Mouse (Mus musculus) neural tube, embryonic 14.5 days (tissue): ENCODE data around the gene Gm40193. TPM values are rescaled to one million over a fixed set of nuclear protein-coding genes. Genes with fewer than 3 reads are reported as not detected.
"Not testable (repeated sequence)": the region's sequence is repeated elsewhere in the genome, so short reads cannot be mapped to it uniquely, and the experiment has no call there.

Experiments
- ATAC-seq: fragments of 200-750 bp; cut with Nextera tagmentation; 2 replicates; pipeline ENCODE4 v1.8.0; 2017; ENCODE audit warnings: low read depth, mild to moderate bottlenecking, moderate TSS enrichment, moderate library complexity
- H3K27ac ChIP-seq: fragments of 300-500 bp; sonication (generic); 2 replicates; pipeline ENCODE4 v1.5.1; 2014; ENCODE audit warnings: low read depth, mild to moderate bottlenecking, control low read depth, low read length, moderate library complexity, mixed read lengths
- H3K27me3 ChIP-seq: fragments of 300-500 bp; sonication (generic); 2 replicates; pipeline ENCODE4 v1.6.1; 2014; ENCODE audit warnings: low read length; ENCODE audit not compliant: control insufficient read depth, insufficient read depth
- H3K36me3 ChIP-seq: fragments of 300-500 bp; sonication (generic); 2 replicates; pipeline ENCODE4 v1.6.1; 2014; ENCODE audit warnings: low read length, mixed read lengths; ENCODE audit not compliant: control insufficient read depth, insufficient read depth
- H3K4me1 ChIP-seq: fragments of 300-500 bp; sonication (generic); 2 replicates; pipeline ENCODE4 v1.6.1; 2014; ENCODE audit warnings: low read length; ENCODE audit not compliant: control insufficient read depth, insufficient read depth
- H3K4me2 ChIP-seq: fragments of 300-500 bp; sonication (generic); 2 replicates; pipeline ENCODE4 v1.6.1; 2014; ENCODE audit warnings: mild to moderate bottlenecking, low read depth, low read length, control low read depth
- H3K4me3 ChIP-seq: fragments of 300-500 bp; sonication (generic); 2 replicates; pipeline ENCODE4 v1.5.1; 2014; ENCODE audit warnings: low read depth, low read length, control low read depth, mixed read lengths
- H3K9ac ChIP-seq: fragments of 300-500 bp; sonication (generic); replicated peaks from 2 replicates; pipeline ENCODE4 v1.6.1; 2014; ENCODE audit warnings: low read depth, mild to moderate bottlenecking, control low read depth, low read length, mixed read lengths
- H3K9me3 ChIP-seq: fragments of 300-500 bp; sonication (generic); 2 replicates; pipeline ENCODE4 v1.6.1; 2016; ENCODE audit warnings: low read length; ENCODE audit not compliant: control insufficient read depth
- WGBS: fragments of 180-500 bp; shearing (Covaris S2); extraction: QIAGEN DNeasy Blood & Tissue Kit; methylation state at CpG from one replicate; pipeline ENCODE4 v1.1.7; 2014; 5-methylcytosine and 5-hydroxymethylcytosine counted together
- polyA plus RNA-seq: library from polyadenylated mRNA; unstranded; fragments of >200 nt; fragmentation: Nextera tagmentation; extraction: Ambion mirVana; gene quantifications from 2 replicates; pipeline ENCODE4 v1.2.1, GENCODE M21; 2014

Gm40193 gene
- polyA plus RNA-seq, 1 experiment from 2014 or later: not detected

GRCm38 (mm10) chr11:70528610-70529009, 4.1 kb downstream of the Gm40193 start:
- H3K4me2 ChIP-seq: no peak overlapping the region
- no peak overlapping the region for H3K27ac ChIP-seq
- peaks cover 19% of the 10 kb centered on the region for H3K36me3 ChIP-seq
- H3K27me3 ChIP-seq: no peaks in the 10 kb centered on the region
- H3K4me3 ChIP-seq: no peak overlapping the region
- H3K9me3 ChIP-seq: no peaks in the 10 kb centered on the region
- peaks cover 8% of the 10 kb centered on the region for H3K4me1 ChIP-seq
- ATAC-seq: no peak
- 87% methylated on average over 7 of the region's 7 CpGs for WGBS
- no peak overlapping the region for H3K9ac ChIP-seq

GRCm38 (mm10) chr11:70526211-70526610, 6.5 kb downstream of the Gm40193 start:
- Histone ChIP-seq H3K36me3 (peaks cover 19% of the 10 kb centered on the region), H3K27me3 (no peaks in the 10 kb centered on the region), H3K9ac (no peak overlapping the region), H3K27ac (no peak overlapping the region), H3K4me1 (peaks cover 8% of the 10 kb centered on the region), H3K4me2 (peak overlapping the region; percentile 75), H3K9me3 (no peaks in the 10 kb centered on the region), H3K4me3 (peak overlapping the region; percentile 58)
- WGBS: 85% methylated on average over 12 of the region's 12 CpGs
- ATAC-seq: no peak

- 0 out of 2 replicates have a peak overlapping the region, but pooled peaks have one; percentile 57 for H3K27ac ChIP-seq
- H3K27me3 ChIP-seq: no peaks in the 10 kb centered on the region
- 3% methylated on average over 12 of the region's 12 CpGs for WGBS
- H3K4me1 ChIP-seq: peaks cover 8% of the 10 kb centered on the region
- H3K36me3 ChIP-seq: peaks cover 19% of the 10 kb centered on the region
- ATAC-seq: peak; percentile 49; the same call in 1 of the 2 replicates
- peak overlapping the region; percentile 59 for H3K9ac ChIP-seq
- no peaks in the 10 kb centered on the region for H3K9me3 ChIP-seq
- peak overlapping the region; percentile 58 for H3K4me3 ChIP-seq
- H3K4me2 ChIP-seq: peak overlapping the region; percentile 75
These were observed 7.0 kb downstream of the Gm40193 start for GRCm38 (mm10) chr11:70525726-70526125.

GRCm38 (mm10) chr11:70525184-70525678, 7.5 kb downstream of the Gm40193 start, which contains the start of gene Psmb6:
Gene Psmb6 (plus strand): TSS chr11:70525367.
- ATAC-seq: peak; percentile 94
- Histone ChIP-seq H3K9me3 (no peaks in the 10 kb centered on the region), H3K36me3 (peaks cover 19% of the 10 kb centered on the region), H3K4me1 (peaks cover 8% of the 10 kb centered on the region), H3K4me2 (peak within 1 kb of the TSS; percentile 75), H3K4me3 (peak within 1 kb of the TSS; percentile 58), H3K27ac (peak within 1 kb of the TSS; percentile 57; the same call in 1 of the 2 replicates), H3K9ac (peak within 1 kb of the TSS; percentile 59), H3K27me3 (no peaks in the 10 kb centered on the region)
- under 1% methylated on average over 24 of the region's 26 CpGs for WGBS

GRCm38 (mm10) chr11:70524782-70525181, 8.0 kb downstream of the Gm40193 start:
- Histone ChIP-seq H3K4me2 (peak overlapping the region; percentile 75), H3K27ac (no peak overlapping the region), H3K36me3 (peaks cover 19% of the 10 kb centered on the region), H3K9me3 (no peaks in the 10 kb centered on the region), H3K4me3 (peak overlapping the region; percentile 58; the same call in 1 of the 2 replicates), H3K27me3 (no peaks in the 10 kb centered on the region), H3K4me1 (peaks cover 8% of the 10 kb centered on the region), H3K9ac (no peak overlapping the region)
- ATAC-seq: no peak; the same call in 1 of the 2 replicates
- WGBS: 5% methylated on average over 8 of the region's 8 CpGs

- not testable (repeated sequence) for H3K4me3 ChIP-seq, ATAC-seq
- 87% methylated on average over 8 of the region's 8 CpGs for WGBS
These were observed 9.3 kb downstream of the Gm40193 start for GRCm38 (mm10) chr11:70523306-70523989.

GRCm38 (mm10) chr11:70520178-70520769, 12.5 kb downstream of the Gm40193 start:
- H3K27me3 ChIP-seq: no peaks in the 10 kb centered on the region
- 14% methylated on average over 41 of the region's 41 CpGs for WGBS
- no peaks in the 10 kb centered on the region for H3K4me1 ChIP-seq
- peak overlapping the region; percentile 50 for H3K9ac ChIP-seq
- peak overlapping the region; percentile 40 for H3K4me2 ChIP-seq
- no peaks in the 10 kb centered on the region for H3K9me3 ChIP-seq
- H3K4me3 ChIP-seq: peak overlapping the region; percentile 17
- no peaks in the 10 kb centered on the region for H3K36me3 ChIP-seq
- peak; percentile 60; the same call in 1 of the 2 replicates for ATAC-seq
- 0 out of 2 replicates have a peak overlapping the region, but pooled peaks have one; percentile 16 for H3K27ac ChIP-seq

More at GRCm38 (mm10) chr11:70523306-70523989, 9.3 kb downstream of the Gm40193 start:
- H3K36me3 ChIP-seq: peaks cover 19% of the 10 kb centered on the region
- H3K9ac ChIP-seq, H3K9me3 ChIP-seq, H3K4me2 ChIP-seq, H3K27ac ChIP-seq, H3K4me1 ChIP-seq, H3K27me3 ChIP-seq: not testable (repeated sequence)

- Histone ChIP-seq H3K4me3 (peak within 1 kb of the TSS; percentile 17), H3K27me3 (no peaks in the 10 kb centered on the region), H3K27ac (no peak within 1 kb of the TSS), H3K9me3 (no peaks in the 10 kb centered on the region), H3K36me3 (no peaks in the 10 kb centered on the region), H3K4me2 (peak within 1 kb of the TSS; percentile 40), H3K4me1 (no peaks in the 10 kb centered on the region), H3K9ac (peak within 1 kb of the TSS; percentile 50)
- 72% methylated on average over 10 of the region's 10 CpGs for WGBS
- no peak for ATAC-seq
These were observed 13.8 kb downstream of the Gm40193 start, which contains the start of gene Gltpd2 for GRCm38 (mm10) chr11:70518923-70519322. Gene Gltpd2 (plus strand): TSS chr11:70519196.

- no peak for ATAC-seq
- Histone ChIP-seq H3K9me3 (no peaks in the 10 kb centered on the region), H3K4me1 (no peaks in the 10 kb centered on the region), H3K9ac (no peak overlapping the region), H3K4me2 (no peak overlapping the region), H3K27me3 (no peaks in the 10 kb centered on the region), H3K27ac (no peak overlapping the region), H3K4me3 (no peak overlapping the region), H3K36me3 (no peaks in the 10 kb centered on the region)
- WGBS: 44% methylated on average over 1 of the region's 1 CpGs
These were observed 14.3 kb downstream of the Gm40193 start for GRCm38 (mm10) chr11:70518436-70518835.
